Mouse (Mus musculus) lung, adult 18-20 months (tissue): Measurements from ENCODE around the gene Olfr625-ps1.
"Not testable (repeated sequence)": the region's sequence is repeated elsewhere in the genome, so short reads cannot be mapped to it uniquely, and the experiment has no call there.

Source experiments
- DNase-seq, 2 experiments: peaks; one replicate each; pipeline ENCODE4 v3.0.0; 2022; ENCODE audit warnings: mixed read lengths in 2 of 2

The Olfr625-ps1 gene

DNA sequence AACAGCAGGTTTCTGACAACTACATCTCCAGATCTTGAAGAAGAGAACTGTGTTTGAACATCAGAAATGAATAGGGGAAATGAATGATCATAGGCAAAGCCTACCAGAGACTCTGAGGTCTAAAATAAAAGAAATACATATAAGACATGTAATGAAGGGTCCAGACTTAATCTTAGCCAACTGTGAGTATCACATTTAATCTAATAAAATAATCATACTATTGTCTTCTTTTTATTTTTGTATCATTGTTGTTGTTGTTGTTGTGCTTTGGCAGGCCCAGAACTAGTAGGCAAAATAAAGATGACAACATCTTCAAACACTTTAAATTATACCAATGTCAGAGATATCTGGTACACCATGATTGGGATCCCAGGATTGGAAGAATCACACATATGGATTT, at the start of gene Olfr625-ps1:
Gene Olfr625-ps1 (plus strand): TSS at position 301 of the 400 bp plus-strand sequence.
- DNase-seq = no peak

DNA sequence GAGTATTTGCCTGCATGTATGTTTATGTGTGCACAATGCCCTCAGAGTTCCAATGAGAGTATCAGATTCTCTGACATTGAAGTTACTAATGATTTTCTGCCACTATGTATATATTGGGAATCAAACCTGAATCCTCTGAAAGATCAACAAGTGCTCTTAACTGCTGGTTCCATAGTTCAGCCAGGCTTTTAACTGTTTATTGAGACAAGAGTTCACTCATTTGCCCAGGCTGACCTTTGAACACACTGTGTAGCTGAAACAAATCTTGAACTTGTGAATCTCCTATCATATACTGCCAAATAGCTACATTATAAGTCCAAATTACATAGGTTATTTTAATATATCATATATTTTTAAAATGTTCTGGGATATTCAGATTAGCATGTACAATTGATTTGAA, 45.7 kb upstream of the Olfr625-ps1 start:
- no peak for DNase-seq

DNA sequence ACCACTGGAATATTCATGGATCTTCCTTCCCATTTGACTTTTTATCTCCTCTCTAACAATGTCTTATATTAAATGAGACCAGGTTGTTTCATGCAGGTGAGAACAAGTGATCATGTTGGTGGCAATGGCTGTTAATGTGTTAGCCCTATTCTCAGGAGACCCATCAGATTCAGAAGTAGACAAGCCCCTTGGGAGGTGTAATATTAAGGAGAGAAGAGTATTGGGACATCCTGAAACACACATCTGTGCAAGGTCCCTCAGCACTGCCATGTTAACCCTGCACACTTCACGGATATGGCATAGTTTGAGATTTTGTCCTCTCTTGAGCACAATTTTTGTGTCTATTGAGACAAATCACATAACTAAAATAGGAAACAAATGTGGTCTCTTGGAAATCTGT, 39.9 kb upstream of the Olfr625-ps1 start, which contains the start of gene Olfr622:
Gene Olfr622 (minus strand): TSS at position 101 of the 400 bp plus-strand sequence.
- no peak for DNase-seq

- DNase-seq = no peak
These were observed 38.5 kb upstream of the Olfr625-ps1 start for GRCm38 (mm10) chr7:103644070-103644469.

- DNase-seq = no peak
These were observed 18.9 kb upstream of the Olfr625-ps1 start, which contains the start of gene Olfr623 for GRCm38 (mm10) chr7:103663598-103663997. Gene Olfr623, minus strand, starts transcription at chr7:103663698.

- DNase-seq = no peak
These were observed 11.4 kb upstream of the Olfr625-ps1 start, which contains the start of gene Olfr624 for GRCm38 (mm10) chr7:103671091-103671490. Gene Olfr624, minus strand, starts transcription at chr7:103671191.

- no peak for DNase-seq
These were observed 16.9 kb downstream of the Olfr625-ps1 start for GRCm38 (mm10) chr7:103699469-103699868.

GRCm38 (mm10) chr7:103712024-103712423, 29.5 kb downstream of the Olfr625-ps1 start:
- DNase-seq = no peak

DNA sequence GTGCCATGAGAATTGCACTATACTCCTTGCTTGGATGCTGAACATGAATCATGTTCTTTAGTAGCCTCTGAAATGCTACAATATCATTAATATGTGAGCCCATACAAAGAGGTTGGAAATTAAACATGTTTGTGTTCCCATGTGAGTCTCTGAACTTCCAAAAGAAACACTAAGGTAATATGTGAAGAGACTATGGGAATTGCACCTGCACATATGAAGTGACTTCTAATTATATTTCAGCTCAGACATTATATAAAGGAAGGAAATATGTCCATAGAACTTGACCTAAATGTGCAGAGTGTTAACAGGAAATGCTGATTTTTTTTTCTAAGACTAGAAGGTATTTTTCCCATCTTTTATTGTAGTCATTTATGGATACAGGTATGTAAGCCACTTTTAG, 31.9 kb downstream of the Olfr625-ps1 start, which contains the start of gene Olfr243:
Gene Olfr243 (plus strand): TSS at position 301 of the 400 bp plus-strand sequence.
- DNase-seq = no peak

DNA sequence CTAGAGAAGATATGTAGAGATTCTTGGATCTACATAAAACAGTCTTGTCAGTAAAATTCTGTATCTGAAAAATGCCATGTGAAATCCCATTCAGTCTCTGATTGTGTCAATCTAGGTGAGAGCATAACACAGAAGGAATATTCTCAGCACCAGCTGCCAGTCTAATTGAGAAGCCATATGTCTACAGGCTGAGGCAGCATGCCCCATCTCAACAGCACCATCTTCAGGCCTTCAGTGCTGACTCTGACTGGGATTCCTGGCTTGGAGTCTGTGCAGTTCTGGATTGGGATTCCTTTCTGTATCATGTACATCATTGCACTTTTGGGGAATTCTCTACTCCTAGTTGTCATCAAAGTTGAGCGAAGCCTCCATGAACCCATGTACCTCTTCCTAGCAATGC, 33.9 kb downstream of the Olfr625-ps1 start:
- not testable (repeated sequence) for DNase-seq

GRCm38 (mm10) chr7:103730074-103730473, 47.6 kb downstream of the Olfr625-ps1 start, which contains the start of gene Olfr628:
Gene Olfr628, plus strand, starts transcription at chr7:103730374.
- no peak for DNase-seq
